In genomic region chr1:78696903-78697302, GRCm38 (mm10) we compare ENCODE assay signal across 23 mouse cellular contexts.
"Had no signal": no experiment of that assay in that cellular context is flagged by ENCODE, and none has a peak within 500 bp of the region (broad histone marks: within the 10 kb centered on the region; RNA-seq: fewer than 3 reads in every experiment).

No protein-coding gene starts in this region.

- H3K27ac ChIP-seq: heart, adult 2 months; heart, embryonic 13.5 days; heart, embryonic 15.5 days; hindbrain, embryonic 13.5 days; hindbrain, embryonic 15.5 days; hindbrain, postnatal 0 days; limb, embryonic 10.5 days; limb, embryonic 12.5 days; liver, embryonic 13.5 days; liver, embryonic 15.5 days had no signal

- H3K4me1 ChIP-seq: hindbrain, embryonic 13.5 days; hindbrain, embryonic 15.5 days; limb, embryonic 10.5 days; limb, embryonic 12.5 days had no signal

- DNase-seq: gastrocnemius, postnatal 14 days; gastrocnemius, postnatal 36 days; heart, adult 2 months; heart, postnatal 14 days; heart, postnatal 36 days; kidney, adult 18-20 months; kidney, adult 8-10 months; kidney, postnatal 10 days; kidney, postnatal 25 days; kidney, postnatal 4 days; layer of hippocampus, adult 9-11 months; layer of hippocampus, postnatal 36 days; liver; liver, embryonic 13.5 days had no signal

- H3K4me2 ChIP-seq: heart, embryonic 11.5 days; heart, embryonic 13.5 days; heart, embryonic 15.5 days; hindbrain, embryonic 13.5 days; hindbrain, embryonic 15.5 days; limb, embryonic 12.5 days; liver, embryonic 13.5 days; liver, embryonic 15.5 days had no signal

- H3K27me3 ChIP-seq: heart, embryonic 13.5 days; heart, embryonic 15.5 days; hindbrain, embryonic 13.5 days; hindbrain, embryonic 15.5 days; limb, embryonic 12.5 days; liver, embryonic 13.5 days; liver, embryonic 15.5 days had no signal

- H3K9ac ChIP-seq: heart, embryonic 13.5 days; heart, embryonic 15.5 days; hindbrain, embryonic 13.5 days; hindbrain, embryonic 15.5 days; limb, embryonic 12.5 days; liver, embryonic 13.5 days; liver, embryonic 15.5 days had no signal

- H3K9me3 ChIP-seq: heart, embryonic 13.5 days; heart, embryonic 15.5 days; hindbrain, embryonic 13.5 days; hindbrain, embryonic 15.5 days; limb, embryonic 10.5 days; limb, embryonic 12.5 days; liver, embryonic 13.5 days; liver, embryonic 15.5 days had no signal

- ATAC-seq: hindbrain, postnatal 0 days had no signal

- H3K4me3 ChIP-seq: heart, adult 2 months; heart, embryonic 13.5 days; heart, embryonic 15.5 days; hindbrain, embryonic 13.5 days; hindbrain, embryonic 15.5 days; limb, embryonic 10.5 days; limb, embryonic 12.5 days; liver, embryonic 13.5 days; liver, embryonic 15.5 days had no signal
